Mouse (Mus musculus) heart, postnatal 0 days (tissue): ENCODE data around the gene Phactr2. TPM values are rescaled to one million over a fixed set of nuclear protein-coding genes. Genes with fewer than 3 reads are reported as not detected.
A peak's percentile ranks its signal among the peaks of the same experiment; 100 is the strongest.

Source experiments
- ATAC-seq: fragments of 200-750 bp; cut with Nextera tagmentation; 2 replicates; pipeline ENCODE4 v1.8.0; 2017; ENCODE audit warnings: low read depth, moderate number of reproducible peaks, moderate library complexity; ENCODE audit not compliant: insufficient read depth
- DNase-seq: peaks from one replicate; pipeline ENCODE4 v3.0.0-alpha.2; 2016; ENCODE audit warnings: low spot score
- H3K27ac ChIP-seq: fragments of 300-500 bp; sonication (generic); 2 replicates; pipeline ENCODE4 v1.5.1; 2014; ENCODE audit warnings: low read depth, mild to moderate bottlenecking
- H3K27me3 ChIP-seq: fragments of 300-500 bp; sonication (generic); 2 replicates; pipeline ENCODE4 v1.6.1; 2014; ENCODE audit warnings: low read length, mixed read lengths; ENCODE audit not compliant: control insufficient read depth, insufficient read depth
- H3K36me3 ChIP-seq: fragments of 300-500 bp; sonication (generic); replicated peaks from 2 replicates; pipeline ENCODE4 v1.6.1; 2014; ENCODE audit warnings: low read length, mixed read lengths; ENCODE audit not compliant: control insufficient read depth, insufficient read depth
- H3K4me1 ChIP-seq: fragments of 300-500 bp; sonication (generic); 2 replicates; pipeline ENCODE4 v1.6.1; 2014; ENCODE audit warnings: antibody characterized with exemption; ENCODE audit not compliant: control insufficient read depth, insufficient read depth
- H3K4me2 ChIP-seq: fragments of 300-500 bp; sonication (generic); 2 replicates; pipeline ENCODE4 v1.6.1; 2014; ENCODE audit warnings: low read depth, mild to moderate bottlenecking, low read length, moderate library complexity
- H3K4me3 ChIP-seq: fragments of 300-500 bp; sonication (generic); 2 replicates; pipeline ENCODE4 v1.5.1; 2014; ENCODE audit warnings: low read depth, low read length
- H3K9ac ChIP-seq: fragments of 300-500 bp; sonication (generic); replicated peaks from 2 replicates; pipeline ENCODE4 v1.6.1; 2014; ENCODE audit warnings: low read depth, low read length, mixed read lengths
- H3K9me3 ChIP-seq: fragments of 300-500 bp; sonication (generic); replicated peaks from 2 replicates; pipeline ENCODE4 v1.6.1; 2016; ENCODE audit warnings: low read length; ENCODE audit not compliant: control insufficient read depth
- CTCF ChIP-seq: IDR thresholded peaks from 2 replicates; pipeline ENCODE4 v1.5.1; 2016; ENCODE audit warnings: antibody characterized with exemption, control low read depth, low read depth
- EP300 ChIP-seq: IDR thresholded peaks from 2 replicates; pipeline ENCODE4 v1.6.1; 2016; ENCODE audit warnings: antibody characterized with exemption, low read depth
- WGBS: fragments of 180-500 bp; shearing (Covaris S2); extraction: QIAGEN DNeasy Blood & Tissue Kit; methylation state at CpG from one replicate; pipeline ENCODE4 v1.1.7; 2014; 5-methylcytosine and 5-hydroxymethylcytosine counted together
- polyA plus RNA-seq: library from polyadenylated mRNA; unstranded; fragments of >200 nt; fragmentation: Nextera tagmentation; extraction: Ambion mirVana; gene quantifications from 2 replicates; pipeline ENCODE4 v1.2.1, GENCODE M21; 2015
- total RNA-seq: library from RNA; depleted of rRNA; stranded (reverse); fragments of >200 nt; gene quantifications from 2 replicates; pipeline ENCODE4 v1.2.3, GENCODE M21; 2014; ENCODE audit warnings: low replicate concordance

The Phactr2 gene
- total and polyA plus RNA-seq, 2 experiments from 2014 or later, result 39.6 to 51.1 TPM

GRCm38 (mm10) chr10:13438118-13438821, 35.9 kb downstream of the Phactr2 start:
- H3K4me3 ChIP-seq, result no peak overlapping the region
- DNase-seq, result no peak
- WGBS, result 71% methylated on average over 10 of the region's 10 CpGs
- H3K36me3 ChIP-seq, result no peaks in the 10 kb centered on the region
- H3K4me2 ChIP-seq, result no peak overlapping the region
- H3K9me3 ChIP-seq, result no peaks in the 10 kb centered on the region
- H3K27me3 ChIP-seq, result no peaks in the 10 kb centered on the region
- H3K4me1 ChIP-seq, result peaks cover 12% of the 10 kb centered on the region; the same call in 1 of the 2 replicates
- TF ChIP-seq EP300 (no peak), CTCF (no peak)
- H3K9ac ChIP-seq, result no peak overlapping the region
- no peak for ATAC-seq
- H3K27ac ChIP-seq, result no peak overlapping the region

- no peaks in the 10 kb centered on the region for H3K27me3 ChIP-seq
- TF ChIP-seq EP300 (no peak), CTCF (no peak)
- peak; percentile 39; the same call in 1 of the 2 replicates for ATAC-seq
- H3K4me1 ChIP-seq, result peaks cover 12% of the 10 kb centered on the region; the same call in 1 of the 2 replicates
- no peaks in the 10 kb centered on the region for H3K36me3 ChIP-seq
- H3K9ac ChIP-seq, result no peak overlapping the region
- WGBS, result 62% methylated on average over 9 of the region's 9 CpGs
- no peak for DNase-seq
- peak overlapping the region; percentile 32 for H3K4me2 ChIP-seq
- H3K9me3 ChIP-seq, result no peaks in the 10 kb centered on the region
- H3K4me3 ChIP-seq, result no peak overlapping the region
- H3K27ac ChIP-seq, result 0 out of 2 replicates have a peak overlapping the region, but pooled peaks have one; percentile 3
These were observed 37.2 kb downstream of the Phactr2 start for GRCm38 (mm10) chr10:13437011-13437410.

GRCm38 (mm10) chr10:13433016-13433415, 41.2 kb downstream of the Phactr2 start:
- H3K4me2 ChIP-seq, result no peak overlapping the region
- DNase-seq (no peak), ATAC-seq (no peak)
- H3K9me3 ChIP-seq, result no peaks in the 10 kb centered on the region
- no peak overlapping the region for H3K9ac ChIP-seq
- 83% methylated on average over 7 of the region's 7 CpGs for WGBS
- H3K27ac ChIP-seq, result no peak overlapping the region
- TF ChIP-seq EP300 (no peak), CTCF (no peak)
- no peaks in the 10 kb centered on the region for H3K36me3 ChIP-seq
- H3K27me3 ChIP-seq, result no peaks in the 10 kb centered on the region
- no peak overlapping the region for H3K4me3 ChIP-seq
- H3K4me1 ChIP-seq, result peaks cover 9% of the 10 kb centered on the region; the same call in 1 of the 2 replicates

GRCm38 (mm10) chr10:13431641-13432540, 42.3 kb downstream of the Phactr2 start:
- Histone ChIP-seq H3K4me2 (no peak overlapping the region), H3K36me3 (no peaks in the 10 kb centered on the region), H3K27me3 (no peaks in the 10 kb centered on the region), H3K4me3 (no peak overlapping the region), H3K27ac (no peak overlapping the region), H3K4me1 (peaks cover 9% of the 10 kb centered on the region; the same call in 1 of the 2 replicates), H3K9me3 (no peaks in the 10 kb centered on the region), H3K9ac (no peak overlapping the region)
- WGBS, result 57% methylated on average over 8 of the region's 8 CpGs
- no peak for ATAC-seq
- DNase-seq, result no peak
- no peak for TF ChIP-seq CTCF
- TF ChIP-seq EP300, result no peak

- WGBS, result 5% methylated on average over 5 of the region's 5 CpGs
- Histone ChIP-seq H3K4me1 (peaks cover 5% of the 10 kb centered on the region; the same call in 1 of the 2 replicates), H3K27me3 (no peaks in the 10 kb centered on the region), H3K9me3 (no peaks in the 10 kb centered on the region), H3K4me3 (no peak overlapping the region), H3K9ac (no peak overlapping the region), H3K36me3 (no peaks in the 10 kb centered on the region), H3K4me2 (no peak overlapping the region), H3K27ac (no peak overlapping the region)
- DNase-seq, result peak; percentile 74
- TF ChIP-seq EP300 (no peak), CTCF (peak; percentile 79)
- ATAC-seq, result peak; percentile 62; the same call in 1 of the 2 replicates
These were observed 44.4 kb downstream of the Phactr2 start for GRCm38 (mm10) chr10:13429766-13430165.
